Mouse (Mus musculus) embryonic fibroblast, embryonic 13.5 days (primary cell): ENCODE measurements around the gene 2610002M06Rik. TPM values are rescaled to one million over a fixed set of nuclear protein-coding genes. Genes with fewer than 3 reads are reported as not detected.

ENCODE experiments used
- H3K27ac ChIP-seq: 2 replicates; pipeline ENCODE4 v1.5.1; 2012; ENCODE audit warnings: low read length, control low read depth, inconsistent platforms; ENCODE audit not compliant: insufficient read depth
- H3K4me1 ChIP-seq: 2 replicates; pipeline ENCODE4 v1.6.1; 2011; ENCODE audit warnings: low read length; ENCODE audit not compliant: control insufficient read depth, insufficient read depth
- H3K4me3 ChIP-seq: 2 replicates; pipeline ENCODE4 v1.5.1; 2011; ENCODE audit warnings: mild to moderate bottlenecking, control low read depth, low read length; ENCODE audit not compliant: insufficient read depth
- CTCF ChIP-seq: IDR thresholded peaks from 2 replicates; pipeline ENCODE4 v1.5.1; 2011; ENCODE audit warnings: mild to moderate bottlenecking, control low read depth, low read length, moderate library complexity, borderline replicate concordance; ENCODE audit not compliant: insufficient read depth
- POLR2A ChIP-seq: IDR thresholded peaks from 2 replicates; pipeline ENCODE4 v1.6.1; 2011; ENCODE audit warnings: low read depth, mild to moderate bottlenecking, control low read depth, low read length, moderate library complexity
- polyA plus RNA-seq: library from polyadenylated mRNA; stranded (reverse); fragments of >200 nt; gene quantifications from 2 replicates; pipeline ENCODE4 v1.2.4, GENCODE M21; 2011; ENCODE audit warnings: low read depth; ENCODE audit not compliant: missing spikeins, insufficient read length

2610002M06Rik gene
- polyA plus RNA-seq, 1 experiment, result 17.6 TPM

DNA sequence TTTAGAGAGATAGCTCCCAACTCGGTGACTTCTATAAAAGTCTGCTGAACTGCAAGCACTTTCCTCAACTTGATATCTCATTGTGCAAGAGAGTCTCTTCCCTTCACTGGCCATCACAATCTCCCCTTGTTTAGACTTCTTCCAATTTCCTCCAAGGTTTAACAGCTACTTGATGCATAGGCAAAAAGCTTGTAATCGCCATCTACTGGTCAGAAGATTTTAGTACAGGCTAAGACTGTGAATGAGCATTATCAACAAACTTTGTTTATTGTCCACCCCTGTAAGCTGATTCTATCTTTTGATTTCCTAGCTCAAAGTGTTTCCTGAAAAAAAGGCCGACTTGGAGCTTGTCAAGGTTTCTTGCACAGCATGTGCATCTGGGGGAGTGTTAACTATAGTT is 48.2 kb downstream of the 2610002M06Rik start:
- Histone ChIP-seq H3K4me3 (no peak overlapping the region), H3K27ac (no peak overlapping the region), H3K4me1 (no peaks in the 10 kb centered on the region)
- no peak for TF ChIP-seq CTCF
- no peak for TF ChIP-seq POLR2A

Other genes starting within 250 kb of the 2610002M06Rik start
- not detected in 2 replicates for gene Tbx22, start 148.4 kb downstream of the 2610002M06Rik start, polyA plus RNA-seq
- gene Tent5d, start 23.7 kb downstream of the 2610002M06Rik start, polyA plus RNA-seq, result not detected in 2 replicates
- not detected in 2 replicates for gene Gm732, start 132.1 kb upstream of the 2610002M06Rik start, polyA plus RNA-seq